Mouse (Mus musculus) kidney, adult 9 months (tissue): Measurements from ENCODE around the gene Gpc1.

Experiments used
- DNase-seq: peaks from one replicate; pipeline ENCODE4 v3.0.0; 2022

Gpc1 gene

DNA sequence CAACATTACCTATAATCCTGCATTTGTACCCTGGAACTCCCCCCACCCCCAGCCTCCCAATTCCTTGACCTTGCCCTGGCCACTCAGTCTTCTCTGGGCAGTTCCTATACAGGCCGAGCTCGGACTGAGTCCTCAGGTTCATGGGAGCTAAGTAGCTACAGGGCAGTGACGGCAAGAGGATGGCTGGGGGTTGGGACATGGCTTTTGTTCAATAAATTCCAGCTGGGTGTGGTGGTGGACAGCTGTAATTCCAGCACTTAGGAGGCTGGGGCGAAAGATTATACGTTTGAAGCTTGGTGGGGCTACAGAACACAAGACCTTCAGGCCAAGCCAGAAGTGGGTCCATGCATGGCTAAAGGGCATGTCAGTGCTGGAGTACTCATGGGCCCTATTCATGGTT, 48.7 kb downstream of the Gpc1 start:
- no peak for DNase-seq

- no peak for DNase-seq
These were observed 50.5 kb downstream of the Gpc1 start for GRCm38 (mm10) chr1:92881982-92882381.

- no peak for DNase-seq
These were observed 57.6 kb downstream of the Gpc1 start for GRCm38 (mm10) chr1:92888901-92889655.

DNA sequence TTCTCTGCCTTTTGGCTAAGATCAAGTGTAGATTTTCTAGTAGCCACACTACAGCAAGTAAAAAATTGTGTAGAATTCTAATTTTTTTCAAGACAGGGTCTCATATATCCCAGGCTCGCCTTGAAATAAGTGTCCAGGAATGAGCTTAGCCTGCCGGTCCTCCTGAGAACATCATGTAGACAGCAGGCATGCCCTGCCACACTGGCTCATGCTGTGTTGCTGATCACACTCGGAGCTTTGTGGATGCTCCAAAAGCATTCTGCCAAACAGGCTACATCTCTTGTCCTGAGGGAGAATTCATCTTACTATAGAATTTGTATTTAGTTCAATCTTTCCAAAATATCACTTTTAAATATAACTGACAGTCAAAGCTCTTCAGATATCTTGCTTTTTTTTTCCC, 61.3 kb downstream of the Gpc1 start:
- DNase-seq, result no peak

- DNase-seq, result no peak
These were observed 62.5 kb downstream of the Gpc1 start for GRCm38 (mm10) chr1:92893896-92894295.

DNA sequence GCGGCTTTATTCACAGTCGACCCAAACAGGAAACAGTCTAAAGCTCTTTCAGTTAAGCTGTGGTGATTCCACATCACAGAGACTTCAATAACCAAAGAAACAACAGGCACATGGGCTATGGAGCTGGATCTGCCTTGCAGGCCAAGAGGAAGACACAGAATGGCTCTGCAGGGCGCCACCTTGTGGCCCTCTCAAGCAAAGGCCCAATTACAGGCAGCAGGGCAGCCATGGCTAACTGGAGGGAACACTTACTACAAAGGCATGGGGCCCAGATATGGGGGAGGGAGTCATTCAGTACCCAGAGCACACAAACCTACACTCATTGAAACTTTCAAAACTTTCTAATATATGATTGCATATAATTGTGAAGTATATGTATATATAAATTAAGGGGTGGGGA, 63.6 kb downstream of the Gpc1 start:
- peak; percentile 71 for DNase-seq

- peak; percentile 57 for DNase-seq
These were observed 71.3 kb downstream of the Gpc1 start, which contains the start of gene Ankmy1 for GRCm38 (mm10) chr1:92902786-92903185. TSS of gene Ankmy1 (minus strand) at chr1:92902906.

- no peak for DNase-seq
These were observed 72.2 kb downstream of the Gpc1 start for GRCm38 (mm10) chr1:92903627-92904026.

GRCm38 (mm10) chr1:92905703-92906310, 74.4 kb downstream of the Gpc1 start:
- DNase-seq, result no peak

GRCm38 (mm10) chr1:92906779-92907631, 75.6 kb downstream of the Gpc1 start, which contains the start of gene Dusp28:
TSS of gene Dusp28 (plus strand) at chr1:92906981.
- DNase-seq, result peak; percentile 97

DNA sequence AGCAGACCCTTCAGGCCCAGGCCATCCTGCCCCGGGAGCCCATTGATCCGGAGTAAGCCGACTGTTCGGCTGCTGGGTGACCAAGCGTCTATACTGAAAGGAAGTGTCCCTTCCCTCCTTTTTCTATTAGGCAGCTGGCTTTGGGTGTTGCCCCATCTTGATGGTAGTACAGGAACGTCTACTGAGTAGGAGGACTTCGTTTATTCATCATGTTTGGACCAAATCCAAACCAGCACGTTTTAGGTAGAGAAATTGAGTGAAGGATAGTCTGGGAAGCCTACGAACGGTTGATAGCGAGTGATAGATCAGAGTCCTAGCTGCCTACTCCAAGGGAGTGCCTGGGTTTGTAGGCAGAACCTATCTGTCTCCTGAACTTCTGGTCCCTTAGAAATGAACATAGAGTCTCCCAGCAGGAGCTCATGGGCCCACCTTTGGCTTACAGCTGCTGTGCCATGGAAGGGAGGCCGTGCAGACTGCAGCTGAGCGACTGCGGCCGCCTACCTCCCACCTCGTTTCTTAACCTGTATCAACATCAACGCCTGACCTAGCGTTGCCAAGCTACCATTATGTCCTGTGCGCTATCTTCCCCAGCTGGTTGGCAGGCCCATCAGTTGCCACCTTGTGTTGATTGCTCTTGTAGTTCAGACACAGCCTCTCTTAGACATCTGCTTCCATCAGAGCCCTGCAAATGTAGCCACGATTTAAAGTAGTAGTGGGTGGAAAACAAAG, 76.4 kb downstream of the Gpc1 start:
- DNase-seq, result no peak

- DNase-seq, result no peak
These were observed 77.2 kb downstream of the Gpc1 start for GRCm38 (mm10) chr1:92908664-92909063.

DNA sequence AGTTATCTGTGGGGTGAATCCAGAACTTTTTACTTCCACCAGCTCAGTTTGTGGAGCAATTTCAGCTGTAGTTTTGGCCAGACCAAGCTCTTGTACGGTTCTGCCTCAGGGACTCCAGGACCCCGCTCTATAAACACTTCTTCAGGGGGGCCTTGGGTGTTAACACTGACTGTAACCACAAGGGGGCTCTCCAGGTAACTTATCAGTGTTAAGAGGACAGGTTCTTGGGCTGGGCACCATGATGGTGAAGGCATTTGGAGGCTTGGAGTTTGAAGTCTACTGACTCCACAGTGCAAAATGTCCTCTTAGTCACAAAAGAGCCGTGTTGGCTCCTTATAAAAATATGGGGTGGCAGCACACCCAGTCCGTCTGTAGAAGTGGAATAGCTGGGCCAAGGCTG, 77.6 kb downstream of the Gpc1 start:
- DNase-seq, result no peak
